Mouse (Mus musculus): Measurements from ENCODE around the gene Ppif. TPM values are rescaled to one million over a fixed set of nuclear protein-coding genes. Genes with fewer than 3 reads are reported as not detected.

Gene Ppif
- polyA plus RNA-seq, 1 experiment from 2014 or later, result 56.5 TPM

GRCm38 (mm10) chr14:25660661-25661060 is 33.3 kb upstream of the Ppif start:
- peak; percentile 49 for TF ChIP-seq CTCF (IDR thresholded peaks at IDR 0.05; ENCODE audit: low read depth)
- Histone ChIP-seq H3K4me2 (ENCODE audit: low read length) (no peak overlapping the region), H3K27me3 (ENCODE audit: insufficient read depth, low read length) (no peaks in the 10 kb centered on the region), H3K4me3 (replicated peaks; ENCODE audit: low read depth, low read length) (no peak overlapping the region), H3K9ac (ENCODE audit: low read depth, low read length) (no peak overlapping the region), H3K9me3 (replicated peaks; ENCODE audit: low read length) (no peaks in the 10 kb centered on the region), H3K27ac (no peak overlapping the region), H3K4me1 (replicated peaks; ENCODE audit: insufficient read depth, low read length) (no peaks in the 10 kb centered on the region), H3K36me3 (ENCODE audit: insufficient read depth, low read length) (peaks cover 91% of the 10 kb centered on the region)
- WGBS, result 32% methylated on average over 11 of the region's 11 CpGs
- ATAC-seq (replicated peaks; ENCODE audit: low FRiP score, low read depth) (0 out of 2 replicates have a peak, but pooled peaks have one; percentile 26), DNase-seq (ENCODE audit: low spot score) (peak; percentile 44)

- DNase-seq (ENCODE audit: low spot score) (no peak), ATAC-seq (replicated peaks; ENCODE audit: low FRiP score, low read depth) (no peak)
- Histone ChIP-seq H3K27ac (no peak overlapping the region), H3K27me3 (ENCODE audit: insufficient read depth, low read length) (no peaks in the 10 kb centered on the region), H3K4me1 (replicated peaks; ENCODE audit: insufficient read depth, low read length) (no peaks in the 10 kb centered on the region), H3K4me2 (ENCODE audit: low read length) (no peak overlapping the region), H3K9me3 (replicated peaks; ENCODE audit: low read length) (no peaks in the 10 kb centered on the region), H3K9ac (ENCODE audit: low read depth, low read length) (no peak overlapping the region), H3K4me3 (replicated peaks; ENCODE audit: low read depth, low read length) (no peak overlapping the region), H3K36me3 (ENCODE audit: insufficient read depth, low read length) (peaks cover 91% of the 10 kb centered on the region)
- 75% methylated on average over 17 of the region's 17 CpGs for WGBS
- no peak for TF ChIP-seq CTCF (IDR thresholded peaks at IDR 0.05; ENCODE audit: low read depth)
These were observed 32.6 kb upstream of the Ppif start for GRCm38 (mm10) chr14:25661185-25661920.

- Histone ChIP-seq H3K27ac (no peak overlapping the region), H3K9me3 (replicated peaks; ENCODE audit: low read length) (no peaks in the 10 kb centered on the region), H3K27me3 (ENCODE audit: insufficient read depth, low read length) (no peaks in the 10 kb centered on the region), H3K4me2 (ENCODE audit: low read length) (no peak overlapping the region), H3K4me3 (replicated peaks; ENCODE audit: low read depth, low read length) (no peak overlapping the region), H3K9ac (ENCODE audit: low read depth, low read length) (0 out of 2 replicates have a peak overlapping the region, but pooled peaks have one; percentile 18), H3K4me1 (replicated peaks; ENCODE audit: insufficient read depth, low read length) (no peaks in the 10 kb centered on the region), H3K36me3 (ENCODE audit: insufficient read depth, low read length) (peaks cover 67% of the 10 kb centered on the region)
- DNase-seq (ENCODE audit: low spot score), result no peak
- WGBS, result 83% methylated on average over 7 of the region's 7 CpGs
- TF ChIP-seq CTCF (IDR thresholded peaks at IDR 0.05; ENCODE audit: low read depth), result no peak
- ATAC-seq (replicated peaks; ENCODE audit: low FRiP score, low read depth), result no peak
These were observed 30.2 kb upstream of the Ppif start for GRCm38 (mm10) chr14:25663649-25664309.

- no peaks in the 10 kb centered on the region for H3K4me1 ChIP-seq (replicated peaks; ENCODE audit: insufficient read depth, low read length)
- DNase-seq (ENCODE audit: low spot score) (no peak), ATAC-seq (replicated peaks; ENCODE audit: low FRiP score, low read depth) (no peak)
- no peak overlapping the region for H3K27ac ChIP-seq
- no peaks in the 10 kb centered on the region for H3K27me3 ChIP-seq (ENCODE audit: insufficient read depth, low read length)
- no peaks in the 10 kb centered on the region for H3K9me3 ChIP-seq (replicated peaks; ENCODE audit: low read length)
- H3K36me3 ChIP-seq (ENCODE audit: insufficient read depth, low read length), result peaks cover 62% of the 10 kb centered on the region
- no peak overlapping the region for H3K4me3 ChIP-seq (replicated peaks; ENCODE audit: low read depth, low read length)
- H3K4me2 ChIP-seq (ENCODE audit: low read length), result no peak overlapping the region
- 68% methylated on average over 7 of the region's 7 CpGs for WGBS
- H3K9ac ChIP-seq (ENCODE audit: low read depth, low read length), result 0 out of 2 replicates have a peak overlapping the region, but pooled peaks have one; percentile 18
- TF ChIP-seq CTCF (IDR thresholded peaks at IDR 0.05; ENCODE audit: low read depth), result no peak
These were observed 29.7 kb upstream of the Ppif start for GRCm38 (mm10) chr14:25664310-25664695.

- TF ChIP-seq CTCF (IDR thresholded peaks at IDR 0.05; ENCODE audit: low read depth), result no peak
- peaks cover 55% of the 10 kb centered on the region for H3K36me3 ChIP-seq (ENCODE audit: insufficient read depth, low read length)
- no peak overlapping the region for H3K27ac ChIP-seq
These were observed 28.5 kb upstream of the Ppif start for GRCm38 (mm10) chr14:25665314-25665970.

GRCm38 (mm10) chr14:25666668-25667376 is 27.1 kb upstream of the Ppif start:
- Histone ChIP-seq H3K27me3 (ENCODE audit: insufficient read depth, low read length) (no peaks in the 10 kb centered on the region), H3K4me1 (replicated peaks; ENCODE audit: insufficient read depth, low read length) (no peaks in the 10 kb centered on the region), H3K4me3 (replicated peaks; ENCODE audit: low read depth, low read length) (no peak overlapping the region), H3K9ac (ENCODE audit: low read depth, low read length) (no peak overlapping the region), H3K27ac (no peak overlapping the region), H3K36me3 (ENCODE audit: insufficient read depth, low read length) (peaks cover 42% of the 10 kb centered on the region), H3K4me2 (ENCODE audit: low read length) (no peak overlapping the region), H3K9me3 (replicated peaks; ENCODE audit: low read length) (no peaks in the 10 kb centered on the region)
- WGBS, result 86% methylated on average over 2 of the region's 2 CpGs
- peak; percentile 76 for TF ChIP-seq CTCF (IDR thresholded peaks at IDR 0.05; ENCODE audit: low read depth)
- DNase-seq (ENCODE audit: low spot score) (peak; percentile 56), ATAC-seq (replicated peaks; ENCODE audit: low FRiP score, low read depth) (no peak)

More at GRCm38 (mm10) chr14:25665314-25665970, 28.5 kb upstream of the Ppif start:
- DNase-seq (ENCODE audit: low spot score), result no peak
- no peaks in the 10 kb centered on the region for H3K27me3 ChIP-seq (ENCODE audit: insufficient read depth, low read length)
- H3K4me1 ChIP-seq (replicated peaks; ENCODE audit: insufficient read depth, low read length), result no peaks in the 10 kb centered on the region
- WGBS, result 76% methylated on average over 19 of the region's 19 CpGs
- no peak overlapping the region for H3K4me3 ChIP-seq (replicated peaks; ENCODE audit: low read depth, low read length)
- no peak overlapping the region for H3K9ac ChIP-seq (ENCODE audit: low read depth, low read length)
- no peak overlapping the region for H3K4me2 ChIP-seq (ENCODE audit: low read length)
- H3K9me3 ChIP-seq (replicated peaks; ENCODE audit: low read length), result no peaks in the 10 kb centered on the region
- ATAC-seq (replicated peaks; ENCODE audit: low FRiP score, low read depth), result no peak
